Mouse (Mus musculus) layer of hippocampus, adult 11-12 months (tissue): ENCODE results near the gene Tiam1.
A peak's percentile ranks its signal among the peaks of the same experiment; 100 is the strongest.
"Not testable (repeated sequence)": the region's sequence is repeated elsewhere in the genome, so short reads cannot be mapped to it uniquely, and the experiment has no call there.

Experiments
- DNase-seq: peaks from one replicate; pipeline ENCODE4 v3.0.0; 2022; ENCODE audit warnings: low spot score

The Tiam1 gene

DNA sequence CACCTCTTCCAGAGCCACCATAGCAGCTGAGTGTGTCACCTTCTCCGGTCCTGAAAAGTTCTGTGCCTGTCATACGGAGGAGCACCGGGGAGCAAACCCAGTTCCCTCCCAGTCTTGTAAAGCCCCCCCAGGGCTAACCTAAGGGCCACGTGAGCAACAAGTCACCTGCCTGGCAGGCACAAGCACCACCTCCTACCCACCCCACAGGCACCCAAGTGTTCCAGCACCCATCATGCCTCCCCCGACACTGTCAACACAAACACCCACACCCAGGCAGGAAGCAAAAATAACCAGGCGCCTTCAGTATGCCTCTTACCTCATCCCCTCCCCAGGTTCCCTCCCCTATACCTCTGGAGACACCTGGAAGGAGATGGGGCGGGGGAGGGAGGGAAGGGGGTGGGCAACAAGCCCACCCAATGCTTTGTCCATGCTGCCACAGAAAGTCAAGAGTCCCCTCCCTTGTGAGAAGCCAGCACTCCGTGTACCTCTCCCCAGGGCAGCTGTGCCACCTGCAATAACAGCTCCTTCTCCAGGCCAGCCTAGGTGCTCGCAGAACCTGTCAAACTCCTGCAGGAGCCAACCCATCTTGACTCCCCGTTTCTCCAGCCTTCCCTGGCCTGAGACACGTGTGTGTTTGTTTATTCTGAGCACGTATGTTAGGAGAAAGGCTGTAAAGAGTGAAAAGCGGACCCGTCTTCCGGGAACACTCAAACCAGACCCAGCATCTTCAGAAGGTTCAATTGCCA is 38.7 kb downstream of the Tiam1 start:
- DNase-seq: peak; percentile 43

DNA sequence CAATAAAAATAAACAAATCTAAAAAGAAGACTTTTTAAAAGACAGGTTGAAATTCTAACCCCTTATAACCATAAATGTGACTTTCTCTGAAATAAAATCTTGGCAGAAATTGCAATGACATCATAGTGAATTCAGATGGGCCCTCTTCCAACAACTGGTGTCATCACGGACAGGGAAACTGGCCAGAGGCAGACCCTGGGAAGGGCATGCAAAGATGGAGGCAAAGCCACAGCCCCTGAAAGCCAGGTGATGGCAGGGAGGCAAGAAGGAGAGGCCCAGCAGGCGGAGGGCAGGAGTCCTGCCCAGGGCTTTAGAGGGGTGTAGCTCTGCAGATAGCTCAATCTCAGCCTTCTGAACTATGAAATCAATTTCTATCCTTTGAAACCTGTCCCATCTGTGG is 39.8 kb downstream of the Tiam1 start:
- no peak for DNase-seq

DNA sequence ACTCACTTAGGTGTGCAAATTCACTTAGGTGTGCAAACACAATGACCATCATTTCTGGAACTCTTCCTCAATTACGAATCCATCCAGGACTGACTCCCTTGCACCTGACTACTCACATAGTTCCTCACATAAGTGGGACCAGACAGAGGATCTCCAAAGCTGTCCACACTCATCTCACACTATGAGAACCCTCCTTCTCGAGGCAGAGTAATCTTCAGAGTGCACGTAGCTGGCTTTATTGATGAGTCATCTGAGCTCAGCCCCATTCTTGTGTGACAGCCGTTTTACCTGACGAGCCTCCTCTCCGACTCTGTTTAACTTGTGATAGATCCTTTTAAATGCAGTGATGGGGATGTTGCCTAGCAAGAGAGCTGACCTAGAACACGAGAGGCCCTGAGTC is 41.0 kb downstream of the Tiam1 start:
- no peak for DNase-seq

DNA sequence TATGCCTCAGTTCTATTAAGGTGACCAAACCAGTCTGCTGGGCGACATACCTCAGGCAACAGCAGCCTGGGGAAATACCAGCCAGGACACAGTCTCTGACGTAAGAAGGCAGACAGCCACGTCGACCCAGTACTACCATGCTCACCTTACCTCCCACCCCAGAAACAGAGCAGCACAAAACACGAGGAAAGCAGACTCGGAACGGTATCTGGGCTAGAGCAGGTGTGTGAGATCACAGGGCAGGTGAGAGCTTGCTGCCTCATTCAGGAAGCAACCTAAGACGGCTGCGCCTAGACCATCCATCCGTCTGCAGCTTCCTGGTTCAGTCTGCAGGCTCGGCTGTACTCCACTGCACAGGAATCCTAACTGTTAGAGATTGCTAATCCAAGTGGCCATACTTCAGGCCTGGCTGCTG is 45.4 kb downstream of the Tiam1 start:
- no peak for DNase-seq

DNA sequence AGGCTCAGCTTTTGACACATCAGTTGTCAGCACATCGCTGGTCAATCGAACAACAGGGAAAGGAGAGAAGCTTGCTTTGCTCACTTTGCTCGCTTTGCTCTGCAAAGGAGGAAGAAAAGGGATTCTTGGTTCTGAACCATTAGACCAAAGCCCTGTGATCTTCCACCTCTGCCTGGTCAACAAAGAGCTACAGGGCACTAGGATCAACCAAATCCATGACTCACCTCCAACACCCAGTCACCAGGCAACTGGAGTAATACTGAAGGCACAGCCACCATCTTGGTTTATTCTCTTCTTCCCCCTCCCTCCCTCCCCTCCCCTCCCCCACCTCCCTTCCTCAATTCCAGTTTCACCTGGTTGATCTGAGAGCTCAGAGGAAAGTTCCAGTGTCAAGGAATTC is 45.8 kb downstream of the Tiam1 start:
- no peak for DNase-seq

DNA sequence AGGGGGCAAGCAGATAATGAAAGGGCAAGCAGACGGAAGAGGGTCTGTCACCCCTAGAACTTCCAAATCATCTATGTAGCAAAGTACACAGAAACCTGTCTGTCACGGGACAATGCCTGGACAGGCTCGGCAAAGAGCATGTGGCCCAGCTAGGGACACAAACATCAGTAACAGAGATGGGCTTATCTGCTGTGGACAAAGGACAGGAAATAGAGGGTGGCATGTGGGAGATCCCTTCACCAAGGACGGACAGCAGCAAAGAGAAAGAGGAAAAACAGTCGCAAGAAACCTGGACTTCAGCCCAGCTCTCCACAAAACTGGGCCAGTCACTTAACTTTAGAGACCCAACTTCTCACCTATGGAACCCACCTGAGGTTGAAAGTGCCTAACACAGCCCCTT is 47.6 kb downstream of the Tiam1 start:
- DNase-seq: no peak

DNA sequence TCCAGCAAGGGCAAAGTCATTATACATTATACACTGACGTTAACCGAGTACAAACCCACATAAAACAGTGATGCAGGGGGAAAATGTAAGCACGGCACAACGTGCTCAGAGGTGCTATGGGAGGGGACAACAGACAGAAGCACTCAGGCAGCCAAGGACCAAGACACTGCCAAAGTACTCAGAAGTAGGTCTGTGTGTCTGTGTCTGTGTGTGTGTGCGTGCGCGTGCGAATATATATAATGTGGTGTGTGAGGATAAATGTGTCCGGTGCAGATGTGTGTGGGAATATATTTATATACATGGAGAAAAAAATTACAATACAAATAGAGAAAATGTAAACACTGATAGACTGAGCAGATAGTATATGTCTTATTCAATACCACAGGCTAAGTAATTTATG is 50.6 kb downstream of the Tiam1 start:
- DNase-seq: no peak

DNA sequence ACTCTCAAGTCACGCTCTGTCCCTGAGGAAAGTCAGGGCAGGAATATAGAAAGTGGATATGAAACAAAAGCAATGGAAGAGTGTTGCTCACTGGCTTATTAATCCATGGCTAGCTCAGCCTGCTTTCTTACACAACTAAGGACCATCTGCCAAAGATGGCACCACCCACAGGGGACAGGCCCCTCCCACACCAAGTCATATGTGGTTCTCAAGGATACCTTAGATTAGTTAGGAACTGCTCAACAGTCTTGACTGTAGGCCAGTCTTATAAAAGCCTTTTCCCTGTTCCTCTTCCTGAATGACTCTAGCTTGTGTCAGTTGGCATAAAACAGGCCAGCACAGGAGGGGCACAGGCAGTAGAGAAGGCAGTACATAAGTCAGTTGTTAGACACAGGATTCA is 51.7 kb downstream of the Tiam1 start:
- DNase-seq: no peak

DNA sequence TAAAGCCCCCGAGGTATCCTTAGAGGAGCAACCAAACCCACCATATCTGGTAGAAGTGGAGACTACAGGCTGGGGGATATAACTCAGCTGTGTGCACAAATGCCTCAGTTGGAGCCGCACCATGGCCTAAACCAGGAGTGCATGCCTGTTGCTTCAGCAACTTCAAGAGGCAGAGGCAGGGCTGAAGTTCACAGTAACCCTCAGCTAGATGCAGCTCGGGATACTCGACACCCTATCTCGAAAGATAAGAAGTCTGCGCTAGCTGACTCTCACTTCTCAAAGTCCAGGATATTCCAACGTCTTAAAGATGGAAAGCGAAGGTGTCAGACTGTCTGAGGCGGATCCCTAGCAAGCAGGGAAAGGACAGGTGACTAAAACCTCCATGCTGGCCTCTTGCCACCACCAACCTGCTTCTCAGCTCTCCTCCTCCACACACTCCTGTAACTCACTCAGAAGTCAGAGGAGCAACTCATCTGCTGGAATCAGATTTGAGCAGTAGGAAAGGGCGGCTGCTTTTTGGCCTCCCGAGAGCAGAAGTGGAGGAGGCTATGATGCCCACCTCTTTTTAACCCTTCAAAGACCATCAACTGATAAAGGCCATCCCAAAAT is 52.4 kb downstream of the Tiam1 start:
- DNase-seq: no peak

DNA sequence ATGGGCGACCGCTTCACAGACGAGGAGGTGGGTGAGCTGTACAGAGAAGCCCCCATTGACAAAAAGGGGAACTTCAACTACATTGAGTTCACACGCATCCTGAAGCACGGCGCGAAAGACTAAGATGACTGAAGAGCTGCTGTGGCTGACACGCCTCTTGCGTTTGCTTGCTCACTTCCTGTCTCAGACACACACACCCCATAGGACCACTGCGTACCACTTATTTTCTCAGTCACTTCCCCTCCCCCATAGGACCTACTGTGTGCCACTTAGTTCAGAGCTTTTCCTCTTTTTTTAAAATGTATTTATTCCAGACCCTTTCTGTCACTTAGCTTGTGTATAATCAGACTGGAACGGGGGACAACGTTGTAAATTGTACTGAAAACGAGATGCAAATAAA is 53.2 kb downstream of the Tiam1 start:
- DNase-seq: no peak

DNA sequence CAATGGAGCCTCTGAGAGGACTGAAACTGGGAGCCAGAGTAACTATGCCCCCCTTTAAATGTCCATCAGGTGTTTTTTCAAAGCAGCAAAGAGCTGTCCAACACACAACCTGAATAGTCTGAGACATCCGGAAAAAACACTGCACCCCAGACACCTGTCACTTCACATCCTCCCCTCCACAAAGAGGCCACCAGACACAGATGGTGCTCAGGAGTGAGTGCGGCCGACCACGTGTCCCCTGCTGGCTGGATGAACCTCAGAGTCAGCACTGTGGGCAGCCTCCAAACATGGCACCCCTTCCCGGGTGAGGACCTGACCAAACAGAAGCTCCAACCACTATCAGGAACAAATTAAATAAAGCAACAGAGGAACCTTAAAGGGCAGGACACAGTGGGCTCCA is 56.3 kb downstream of the Tiam1 start:
- DNase-seq: no peak

DNA sequence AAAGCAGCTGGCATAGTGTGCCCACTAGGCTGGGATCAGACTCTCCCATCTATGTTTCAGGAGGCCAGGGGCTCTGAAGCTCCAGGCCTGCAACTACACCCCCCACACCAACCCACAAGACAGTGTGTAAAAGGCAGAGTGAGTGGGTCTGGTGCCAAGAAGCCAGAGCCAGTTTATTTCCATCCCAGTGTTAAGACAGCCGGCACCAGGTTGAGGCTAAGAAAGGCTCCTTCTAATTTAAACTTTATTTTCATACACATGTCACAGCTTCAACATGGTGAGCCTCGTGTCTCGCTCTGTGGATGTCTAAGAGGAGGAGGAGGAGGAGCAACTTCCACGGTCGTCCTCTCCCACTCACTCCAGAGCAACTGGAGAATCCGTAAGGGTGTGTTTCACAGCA is 57.5 kb downstream of the Tiam1 start:
- peak; percentile 71 for DNase-seq

DNA sequence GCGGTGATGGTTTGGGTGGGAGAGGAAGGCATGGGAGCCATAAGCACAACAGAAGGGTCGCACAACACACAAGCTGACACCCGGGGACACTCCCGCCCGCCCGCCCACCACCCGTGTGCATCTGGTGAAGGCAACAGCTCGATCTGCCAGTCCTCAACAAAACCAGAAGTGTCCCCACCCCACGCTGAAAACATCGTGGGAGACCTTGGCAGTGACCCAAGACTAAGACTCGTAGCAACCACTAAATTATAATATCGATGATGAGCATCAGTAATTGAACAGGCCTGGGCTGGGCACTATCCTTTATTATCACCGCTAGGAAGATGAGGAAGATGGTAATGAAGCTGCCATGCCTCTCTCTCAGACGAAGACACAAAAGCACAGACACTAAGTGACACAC is 58.0 kb downstream of the Tiam1 start:
- DNase-seq: peak; percentile 83

DNA sequence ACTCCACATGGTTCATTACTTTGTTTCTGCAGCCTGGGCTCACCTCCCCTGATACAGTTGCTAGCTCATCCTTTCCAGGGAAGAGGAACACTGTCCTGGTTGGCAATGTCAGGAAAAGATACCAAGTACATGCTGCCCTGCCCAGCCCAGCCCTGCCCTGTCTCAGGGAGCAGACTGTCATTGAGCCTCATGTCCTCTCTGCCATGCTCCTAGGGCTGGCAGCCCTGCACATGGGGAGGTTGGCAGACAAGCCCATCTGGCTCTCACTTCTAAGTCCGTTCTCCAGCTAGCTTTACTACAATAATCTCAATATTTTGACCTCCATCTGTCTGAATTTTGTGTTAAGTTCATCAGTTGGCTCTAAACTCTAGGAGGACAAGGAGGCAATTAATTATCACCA is 62.4 kb downstream of the Tiam1 start:
- DNase-seq: no peak

DNA sequence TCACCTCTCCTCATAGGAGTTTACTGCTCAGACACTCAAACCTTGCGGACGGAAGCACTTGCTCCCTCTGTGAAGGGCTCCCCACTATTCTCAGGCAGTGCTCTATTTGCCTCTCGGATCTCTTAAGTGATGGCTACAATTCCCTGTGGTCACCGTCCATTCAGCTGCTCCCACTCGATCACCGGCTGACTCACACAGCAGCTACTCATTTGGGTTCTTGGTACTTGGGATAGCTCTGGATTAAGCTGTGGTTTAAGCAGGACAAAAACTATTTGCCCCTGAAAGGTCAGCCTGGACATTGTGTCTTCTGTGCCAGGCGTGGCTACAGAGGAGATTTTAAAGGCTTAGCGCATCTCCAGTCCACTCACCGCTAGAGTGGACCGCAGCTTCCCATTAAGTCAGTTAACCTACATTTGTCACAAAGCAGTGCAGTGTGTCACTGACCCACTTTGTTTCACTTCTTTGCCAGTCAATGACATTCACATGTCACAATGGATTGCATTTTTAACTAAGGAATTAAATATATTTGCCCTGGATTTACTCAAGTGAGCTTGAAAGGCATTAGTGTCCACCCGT is 64.7 kb downstream of the Tiam1 start:
- no peak for DNase-seq

DNA sequence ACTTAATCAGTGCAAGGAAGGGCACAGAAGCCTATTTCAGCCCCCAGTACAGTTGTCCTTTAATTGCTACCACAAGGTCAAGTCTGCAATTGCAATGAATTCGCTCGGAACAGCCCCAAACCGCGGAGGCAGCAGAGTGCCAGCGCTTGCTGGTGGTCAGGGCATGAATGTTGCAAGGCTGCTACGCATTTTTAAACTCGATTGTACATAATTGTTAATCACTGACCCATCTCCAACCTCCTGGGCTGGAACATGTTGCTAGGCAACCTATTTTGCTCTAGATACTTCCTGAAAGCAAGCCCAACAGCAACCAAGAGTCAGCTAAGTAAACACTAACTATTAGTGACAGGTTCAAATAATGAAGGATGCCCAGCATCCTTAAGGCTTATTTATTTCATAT is 70.1 kb downstream of the Tiam1 start:
- no peak for DNase-seq

DNA sequence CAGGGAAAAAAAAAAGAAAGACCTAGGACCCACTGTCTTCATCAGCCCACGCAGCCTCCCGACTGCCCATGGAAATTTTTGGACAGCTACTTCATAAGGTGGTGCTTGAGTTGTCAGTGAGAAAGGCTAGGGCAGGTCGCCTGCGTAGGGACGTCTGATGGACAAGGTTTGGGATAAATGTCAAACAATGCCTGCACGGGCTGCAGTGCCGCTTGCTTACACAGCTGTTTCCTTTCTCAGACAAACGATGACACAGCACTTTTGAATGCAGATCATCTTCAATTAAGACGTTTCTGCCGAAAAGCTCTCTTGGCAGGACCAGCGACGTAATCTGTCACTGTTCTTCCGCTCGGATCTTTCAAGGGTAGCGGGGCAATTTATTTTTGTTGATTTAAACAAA is 70.9 kb downstream of the Tiam1 start:
- DNase-seq: no peak

DNA sequence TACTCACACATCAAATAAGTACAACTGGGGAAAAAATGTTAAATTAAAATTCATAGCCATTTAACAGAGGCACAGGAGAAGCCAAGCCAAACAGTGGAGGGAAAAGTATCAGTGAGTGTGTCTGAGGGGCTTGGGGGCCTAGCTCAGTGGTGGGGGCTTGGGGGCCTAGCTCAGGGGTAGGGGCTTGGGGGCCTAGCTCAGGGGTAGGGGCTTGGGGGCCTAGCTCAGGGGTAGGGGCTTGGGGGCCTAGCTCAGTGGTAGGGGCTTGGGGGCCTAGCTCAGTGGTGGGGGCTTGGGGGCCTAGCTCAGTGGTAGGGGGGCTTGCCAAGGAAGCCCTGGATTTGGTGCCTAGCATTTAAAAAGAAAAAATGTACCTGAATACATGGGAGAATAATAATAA is 72.4 kb downstream of the Tiam1 start:
- DNase-seq: not testable (repeated sequence)

DNA sequence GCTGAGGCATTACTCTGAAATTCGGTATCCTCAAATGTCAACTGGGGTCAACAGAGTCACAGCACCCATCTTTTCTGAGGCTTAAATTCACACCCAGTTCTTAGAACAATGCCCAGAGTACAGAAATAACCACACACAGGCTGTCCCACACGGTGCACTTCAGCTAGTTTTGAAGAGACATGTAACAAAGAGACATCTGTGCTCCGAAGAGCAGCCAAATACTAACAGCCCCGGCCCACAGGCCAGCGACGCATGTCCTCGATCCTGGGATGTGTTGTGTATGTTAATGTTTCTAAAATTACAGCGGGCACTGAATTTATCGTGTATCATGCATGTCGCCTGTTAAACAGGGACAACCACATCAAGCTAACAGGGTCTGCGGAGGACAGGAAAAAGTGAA is 73.5 kb downstream of the Tiam1 start:
- DNase-seq: peak; percentile 60

DNA sequence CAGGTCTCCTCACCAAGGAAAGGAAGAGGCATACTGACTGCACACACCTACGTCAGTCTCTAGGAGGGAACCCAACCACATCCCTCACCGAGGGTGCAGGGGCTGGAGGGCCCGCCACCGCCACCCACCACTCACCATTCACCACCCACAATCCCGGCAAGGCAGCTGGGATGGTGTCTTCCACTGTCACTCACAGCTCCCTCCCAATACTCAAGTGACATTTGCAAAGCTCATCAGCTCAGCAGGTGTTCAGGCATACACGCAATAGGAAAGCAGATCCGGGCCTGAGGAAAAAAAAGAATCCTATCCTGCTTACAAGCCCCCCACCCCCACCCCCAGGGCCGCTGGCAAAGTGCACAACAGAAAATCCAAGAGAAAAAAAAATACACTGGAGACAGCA is 74.4 kb downstream of the Tiam1 start:
- no peak for DNase-seq

DNA sequence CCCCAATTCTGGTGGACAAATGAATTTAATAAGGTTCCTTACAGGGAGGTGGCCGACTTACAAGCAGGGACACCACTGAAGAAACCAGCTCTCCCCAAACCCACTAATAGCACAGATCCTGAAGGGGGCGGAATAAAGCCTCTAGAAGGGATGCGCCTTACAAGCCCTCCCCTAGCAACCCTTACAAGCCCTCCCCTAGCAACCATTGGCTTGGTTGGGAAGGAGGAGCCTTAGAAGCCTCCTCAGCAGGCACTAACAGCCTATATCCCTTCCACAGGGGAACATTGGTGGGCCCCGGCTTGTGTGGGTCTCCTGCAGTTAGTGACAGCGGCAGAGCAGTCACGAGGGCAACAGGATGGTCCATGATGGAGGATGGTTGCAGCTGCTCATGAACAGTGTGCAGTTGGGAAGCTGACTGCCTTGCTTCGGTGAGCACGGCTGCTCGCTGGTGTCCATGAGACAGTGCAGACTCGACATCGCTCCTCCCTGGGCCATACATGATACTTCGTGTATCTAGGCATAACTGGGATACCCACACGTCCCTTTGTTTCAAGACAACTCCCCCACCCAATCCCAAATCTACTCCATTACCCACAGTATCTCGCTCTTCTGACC is 90.6 kb downstream of the Tiam1 start:
- DNase-seq: no peak

DNA sequence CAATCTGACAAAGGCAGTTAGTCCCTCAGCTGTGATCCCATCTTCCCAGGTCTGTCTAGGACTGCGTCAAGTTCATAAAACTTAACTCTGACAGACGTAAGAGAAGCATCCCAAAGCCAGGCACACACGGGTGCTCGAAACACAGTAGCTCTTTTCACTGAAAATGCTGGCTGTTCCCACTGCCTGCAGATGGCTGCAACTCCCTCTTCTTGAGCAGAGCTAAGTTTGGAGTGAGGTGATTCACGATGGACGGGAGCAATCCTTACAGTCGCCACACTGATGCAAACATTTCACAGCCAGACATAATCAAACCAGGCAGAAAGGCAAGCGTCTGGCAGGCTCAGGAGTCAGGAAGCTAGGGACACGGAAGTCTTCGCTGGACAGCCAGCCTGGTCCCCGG is 91.2 kb downstream of the Tiam1 start:
- no peak for DNase-seq

DNA sequence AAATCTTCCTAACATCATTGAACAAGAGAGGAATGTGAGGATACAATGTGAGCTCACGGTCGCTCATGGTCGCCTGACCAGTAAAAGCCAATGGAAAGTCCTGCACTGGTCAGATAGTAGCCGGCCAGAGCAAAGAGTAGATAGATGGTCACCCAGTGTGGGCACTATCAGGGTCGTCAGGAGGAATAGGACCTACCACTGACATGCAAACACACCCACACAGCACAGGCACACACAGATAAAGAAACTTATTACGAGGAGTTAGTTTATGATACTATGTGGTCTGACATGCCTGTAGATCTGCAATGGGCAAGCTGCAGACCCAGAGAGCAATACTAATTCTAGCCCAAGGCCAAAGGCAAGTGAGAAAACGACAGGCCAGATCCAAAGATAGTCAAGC is 92.5 kb downstream of the Tiam1 start:
- DNase-seq: no peak
